In genomic region chr7:24087485-24088125, GRCm38 (mm10) we compare ENCODE assay signal across 32 mouse cellular contexts. TPM values are rescaled to one million over a fixed set of nuclear protein-coding genes. Genes with fewer than 3 reads are reported as not detected.
"Had no signal": no experiment of that assay in that cellular context is flagged by ENCODE, and none has a peak within 500 bp of the region (broad histone marks: within the 10 kb centered on the region; RNA-seq: fewer than 3 reads in every experiment).

No protein-coding gene starts in this region.

- DNase-seq: kidney, adult 2 months; kidney, postnatal 25 days; layer of hippocampus, adult 9-11 months; layer of hippocampus, postnatal 36 days; left cerebral cortex, postnatal 4 days; lung, adult 2 months; lung, postnatal 14 days; lung, postnatal 4 days; midbrain, embryonic 14.5 days; right cerebral cortex, adult 18-20 months; right cerebral cortex, postnatal 14 days; right cerebral cortex, postnatal 4 days; thymus, postnatal 25 days had no signal

- H3K9ac ChIP-seq: limb, embryonic 12.5 days; limb, embryonic 15.5 days; liver, embryonic 12.5 days; liver, embryonic 15.5 days had no signal

- H3K9me3 ChIP-seq: liver, embryonic 15.5 days had no signal

- H3K27me3 ChIP-seq: limb, embryonic 12.5 days; limb, embryonic 15.5 days; liver, embryonic 12.5 days; liver, embryonic 15.5 days had no signal

- H3K4me3 ChIP-seq: layer of hippocampus, adult 2 months; limb, embryonic 12.5 days; limb, embryonic 15.5 days; liver, embryonic 12.5 days; liver, embryonic 15.5 days had no signal

- H3K27ac ChIP-seq: kidney, postnatal 0 days; layer of hippocampus, adult 2 months; limb, embryonic 12.5 days; limb, embryonic 15.5 days; liver, embryonic 12.5 days; liver, embryonic 15.5 days had no signal

- ATAC-seq: liver, embryonic 12.5 days had no signal

- H3K4me2 ChIP-seq: limb, embryonic 12.5 days; limb, embryonic 15.5 days; liver, embryonic 12.5 days; liver, embryonic 15.5 days; midbrain, embryonic 11.5 days had no signal

RNA-seq across cellular contexts. Expression of gene Vmn1r183, which starts 34.6 kb away (rescaled TPM):
- total RNA-seq: layer of hippocampus, adult 2 months; layer of hippocampus, postnatal 36 days; left cerebral cortex, adult 8-10 months; left cerebral cortex, postnatal 14 days; left cerebral cortex, postnatal 4 days; megakaryocyte progenitor cell, adult 5-6 weeks; megakaryocyte-erythroid progenitor cell, adult 5-6 weeks; midbrain, postnatal 0 days had no signal
- polyA plus RNA-seq: kidney, adult 2 months; kidney, embryonic 14.5 days; kidney, postnatal 0 days; large intestine, adult 2 months; limb, embryonic 12.5 days; limb, embryonic 15.5 days; liver, embryonic 12.5 days; liver, embryonic 15.5 days; lung, adult 2 months; lung, embryonic 16.5 days; midbrain, embryonic 11.5 days; midbrain, embryonic 14.5 days; midbrain, postnatal 0 days; neural tube, embryonic 11.5 days; stomach, embryonic 14.5 days; thymus, postnatal 0 days; urinary bladder, adult 2 months had no signal
